21 mouse cellular contexts compared by ENCODE assay signal in the genomic region with DNA sequence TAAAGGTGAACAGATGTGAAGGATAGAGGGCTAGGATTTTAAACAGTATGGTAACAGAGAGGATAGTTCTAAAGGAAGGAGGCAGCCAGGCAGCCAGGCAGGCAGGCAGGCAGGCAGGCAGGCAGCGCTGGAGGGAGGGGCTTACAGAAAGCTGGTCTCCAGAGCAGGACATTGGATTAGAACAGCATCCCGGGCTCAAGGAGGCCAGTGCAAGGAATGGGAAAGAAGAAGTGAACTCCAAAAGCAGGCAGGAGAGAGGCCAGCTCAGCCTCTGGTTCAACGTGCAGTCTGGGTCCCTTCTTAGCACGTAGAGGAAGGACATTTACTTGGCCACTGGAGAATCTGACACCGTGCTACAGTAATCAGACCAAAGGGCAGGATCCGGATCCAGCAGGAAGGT. TPM values are rescaled to one million over a fixed set of nuclear protein-coding genes. Genes with fewer than 3 reads are reported as not detected.
A peak's percentile ranks its signal among the peaks of the same experiment; 100 is the strongest.
DNase-seq lines count a peak whose midpoint lies in the region; ATAC-seq and TF ChIP-seq lines count a peak whose summit lies in the region.
"Had no signal": no experiment of that assay in that cellular context is flagged by ENCODE, and none has a peak within 500 bp of the region (broad histone marks: within the 10 kb centered on the region; RNA-seq: fewer than 3 reads in every experiment).

No protein-coding gene starts in this region.

- no peaks in the 10 kb centered on the region for H3K27me3 ChIP-seq in kidney, embryonic 15.5 days
- H3K27me3 ChIP-seq in ES-Bruce4 (ENCODE audit: control insufficient read depth, insufficient read depth, low read length, poor library complexity, severe bottlenecking): no peaks in the 10 kb centered on the region
- no peaks in the 10 kb centered on the region for H3K27me3 ChIP-seq in stomach, postnatal 0 days (ENCODE audit: control insufficient read depth, insufficient read depth, low read length)
- H3K27me3 ChIP-seq: CH12.LX; embryonic facial prominence, embryonic 12.5 days; heart, embryonic 12.5 days; hindbrain, embryonic 15.5 days; Patski had no signal

- H3K4me1 ChIP-seq in kidney, embryonic 15.5 days: peaks cover 9% of the 10 kb centered on the region
- H3K4me1 ChIP-seq in ES-Bruce4 (ENCODE audit: control insufficient read depth, insufficient read depth, low read length): peaks cover 15% of the 10 kb centered on the region
- no peaks in the 10 kb centered on the region for H3K4me1 ChIP-seq in stomach, postnatal 0 days (replicated peaks; ENCODE audit: control insufficient read depth, insufficient read depth)
- H3K4me1 ChIP-seq: embryonic facial prominence, embryonic 12.5 days; heart, embryonic 12.5 days had no signal

- no peak for TF ChIP-seq POLR2A in ES-Bruce4 (IDR thresholded peaks at IDR 0.05; ENCODE audit: insufficient read depth, low read length)

- no peak for TF ChIP-seq EP300 in ES-Bruce4 (IDR thresholded peaks at IDR 0.05; ENCODE audit: insufficient read depth, low read depth, low read length)
- no peak for TF ChIP-seq EP300 in stomach, postnatal 0 days (optimal IDR thresholded peaks at IDR 0.05)

- peak; percentile 14 to 35 for DNase-seq in kidney, postnatal 25 days
- DNase-seq in R1 (ENCODE audit: low read depth, low spot score): peak; percentile 75
- no peak for DNase-seq in stomach, postnatal 0 days (ENCODE audit: low spot score)
- no peak for DNase-seq in cerebellum, adult 8-10 months
- DNase-seq: adrenal gland, adult 8-10 months; adrenal gland, postnatal 36 days; cerebellum, adult 9-10 months; cerebellum, postnatal 25 days; gastrocnemius, postnatal 14 days had no signal

- H3K4me2 ChIP-seq in kidney, embryonic 15.5 days: no peak overlapping the region
- no peak overlapping the region for H3K4me2 ChIP-seq in stomach, postnatal 0 days (replicated peaks; ENCODE audit: low read depth)
- H3K4me2 ChIP-seq: embryonic facial prominence, embryonic 12.5 days; forebrain, embryonic 12.5 days; heart, embryonic 12.5 days; hindbrain, embryonic 15.5 days had no signal

- no peak overlapping the region for H3K9ac ChIP-seq in kidney, embryonic 15.5 days
- peak overlapping the region; percentile 44 for H3K9ac ChIP-seq in ES-Bruce4 (ENCODE audit: low read depth, poor library complexity, severe bottlenecking)
- H3K9ac ChIP-seq in stomach, postnatal 0 days (ENCODE audit: low read length): no peak overlapping the region
- H3K9ac ChIP-seq: embryonic facial prominence, embryonic 12.5 days; forebrain, embryonic 12.5 days; heart, embryonic 12.5 days; hindbrain, embryonic 15.5 days had no signal

- 34% methylated on average over 6 of the region's 6 CpGs for WGBS in kidney, embryonic 15.5 days
- 53% methylated on average over 6 of the region's 6 CpGs for WGBS in stomach, postnatal 0 days

- no peak for ATAC-seq in kidney, embryonic 15.5 days (replicated peaks; ENCODE audit: low FRiP score)
- no peak for ATAC-seq in stomach, postnatal 0 days (ENCODE audit: low FRiP score, low TSS enrichment)
- ATAC-seq: forebrain, embryonic 16.5 days; inflammation-experienced regulatory T-cells, adult 6 months; Patski had no signal

- no peak overlapping the region for H3K27ac ChIP-seq in kidney, embryonic 15.5 days
- peak overlapping the region; percentile 90 for H3K27ac ChIP-seq in ES-Bruce4 (ENCODE audit: insufficient read depth, low read length)
- H3K27ac ChIP-seq in stomach, postnatal 0 days (replicated peaks): no peak overlapping the region
- H3K27ac ChIP-seq: embryonic facial prominence, embryonic 12.5 days; forebrain, embryonic 12.5 days; hindbrain, embryonic 10.5 days; hindbrain, embryonic 15.5 days had no signal

- H3K9me3 ChIP-seq in kidney, embryonic 15.5 days (replicated peaks): no peaks in the 10 kb centered on the region
- no peaks in the 10 kb centered on the region for H3K9me3 ChIP-seq in ES-Bruce4 (replicated peaks; ENCODE audit: control insufficient read depth, insufficient read depth, low read length, poor library complexity, severe bottlenecking)
- H3K9me3 ChIP-seq in stomach, postnatal 0 days (ENCODE audit: control insufficient read depth, low read length): no peaks in the 10 kb centered on the region
- H3K9me3 ChIP-seq: embryonic facial prominence, embryonic 12.5 days; forebrain, embryonic 12.5 days; heart, embryonic 12.5 days; hindbrain, embryonic 10.5 days; hindbrain, embryonic 15.5 days had no signal

- no peak overlapping the region for H3K4me3 ChIP-seq in kidney, embryonic 15.5 days (replicated peaks)
- peak overlapping the region; percentile 75 for H3K4me3 ChIP-seq in ES-Bruce4 (ENCODE audit: low read depth, low read length)
- H3K4me3 ChIP-seq in stomach, postnatal 0 days (ENCODE audit: low read depth, low read length): no peak overlapping the region
- H3K4me3 ChIP-seq: embryonic facial prominence, embryonic 12.5 days; forebrain, embryonic 12.5 days; heart, embryonic 12.5 days; hindbrain, embryonic 10.5 days; hindbrain, embryonic 15.5 days had no signal

- no peaks in the 10 kb centered on the region for H3K36me3 ChIP-seq in kidney, embryonic 15.5 days
- no peaks in the 10 kb centered on the region for H3K36me3 ChIP-seq in ES-Bruce4 (ENCODE audit: control insufficient read depth, insufficient read depth, low read length, poor library complexity, severe bottlenecking)
- no peaks in the 10 kb centered on the region for H3K36me3 ChIP-seq in stomach, postnatal 0 days (ENCODE audit: control insufficient read depth, insufficient read depth, low read length)
- H3K36me3 ChIP-seq: embryonic facial prominence, embryonic 12.5 days; forebrain, embryonic 12.5 days; heart, embryonic 12.5 days; hindbrain, embryonic 10.5 days; hindbrain, embryonic 15.5 days had no signal

- no peak for TF ChIP-seq CTCF in ES-Bruce4 (IDR thresholded peaks at IDR 0.05; ENCODE audit: low read depth, low read length)
- no peak for TF ChIP-seq CTCF in stomach, postnatal 0 days (IDR thresholded peaks at IDR 0.05; ENCODE audit: low read depth)

RNA-seq across cellular contexts. Expression of a gene that starts 5.2 kb away (rescaled TPM):
- 39.2 and 40.4 TPM in 2 replicates for polyA plus RNA-seq in kidney, embryonic 15.5 days (2015; fragmentation: Nextera tagmentation; extraction: Ambion mirVana)
- polyA plus RNA-seq in ES-Bruce4 (2011; ENCODE audit: insufficient read depth, insufficient read length, low read depth, missing spikeins): 106 and 115 TPM in 2 replicates
- polyA plus RNA-seq in stomach, postnatal 0 days (2015; fragmentation: Nextera tagmentation; extraction: Ambion mirVana): 12.1 and 12.5 TPM in 2 replicates

RNA-seq across cellular contexts. Expression of a gene that starts 48.9 kb away (rescaled TPM):
- polyA plus RNA-seq in kidney, embryonic 15.5 days (2015; fragmentation: Nextera tagmentation; extraction: Ambion mirVana): 2.1 TPM in 2 replicates
- polyA plus RNA-seq in ES-Bruce4 (2011; ENCODE audit: insufficient read depth, insufficient read length, low read depth, missing spikeins): not detected in 2 replicates
- 1.8 and 2.3 TPM in 2 replicates for polyA plus RNA-seq in stomach, postnatal 0 days (2015; fragmentation: Nextera tagmentation; extraction: Ambion mirVana)
- polyA plus RNA-seq: cortical plate, adult 2 months; Patski had no signal

RNA-seq across cellular contexts. Expression of a gene that starts 49.7 kb away (rescaled TPM):
- polyA plus RNA-seq in kidney, embryonic 15.5 days (2015; fragmentation: Nextera tagmentation; extraction: Ambion mirVana): 35.7 and 36.2 TPM in 2 replicates
- 17.0 and 22.5 TPM in 2 replicates for polyA plus RNA-seq in ES-Bruce4 (2011; ENCODE audit: insufficient read depth, insufficient read length, low read depth, missing spikeins)
- 15.1 and 16.3 TPM in 2 replicates for polyA plus RNA-seq in stomach, postnatal 0 days (2015; fragmentation: Nextera tagmentation; extraction: Ambion mirVana)

RNA-seq across cellular contexts. Expression of a gene that starts 49.8 kb away (rescaled TPM):
- polyA plus RNA-seq in kidney, embryonic 15.5 days (2015; fragmentation: Nextera tagmentation; extraction: Ambion mirVana): 67.0 and 69.5 TPM in 2 replicates
- polyA plus RNA-seq in ES-Bruce4 (2011; ENCODE audit: insufficient read depth, insufficient read length, low read depth, missing spikeins): 238 and 257 TPM in 2 replicates
- 21.7 and 23.5 TPM in 2 replicates for polyA plus RNA-seq in stomach, postnatal 0 days (2015; fragmentation: Nextera tagmentation; extraction: Ambion mirVana)

Comparison
In these comparisons a context has a peak if more than half of its experiments do, and no peak if none do; other contexts are left out.
1. DNase-seq: peak in kidney, postnatal 25 days (2 of 2) and R1 (single experiment); none in stomach, postnatal 0 days (single experiment) and cerebellum, adult 8-10 months (single experiment).